Mouse (Mus musculus) small intestine, adult 2 months (tissue): ENCODE measurements at regions not wholly inside any gene's neighbourhood (a gene's known extent, or its start where the extent isn't known, plus 50 kb on each side); places are given as distances from the start of the nearest gene placed in this dataset.
A peak's percentile ranks its signal among the peaks of the same experiment; 100 is the strongest.

ENCODE experiments used
- H3K27ac ChIP-seq: fragments of 200-500 bp; 2 replicates; pipeline ENCODE4 v1.5.1; 2012; ENCODE audit warnings: low read depth, low read length, control low read depth, inconsistent platforms; ENCODE audit not compliant: insufficient read depth
- H3K27me3 ChIP-seq: fragments of 200-500 bp; 2 replicates; pipeline ENCODE4 v1.6.1; 2012; ENCODE audit warnings: mild to moderate bottlenecking, moderate library complexity, low read length, inconsistent platforms; ENCODE audit not compliant: control insufficient read depth, insufficient read depth
- H3K36me3 ChIP-seq: fragments of 200-500 bp; 2 replicates; pipeline ENCODE4 v1.6.1; 2012; ENCODE audit warnings: mild to moderate bottlenecking, low read length, control low read depth, inconsistent platforms; ENCODE audit not compliant: control insufficient read depth, insufficient read depth
- H3K4me1 ChIP-seq: fragments of 200-500 bp; 2 replicates; pipeline ENCODE4 v1.6.1; 2012; ENCODE audit warnings: low read length, inconsistent platforms, mixed read lengths; ENCODE audit not compliant: control insufficient read depth, insufficient read depth, insufficient read length
- H3K4me3 ChIP-seq: fragments of 200-500 bp; 2 replicates; pipeline ENCODE4 v1.5.1; 2012; ENCODE audit warnings: low read depth, mild to moderate bottlenecking, control low read depth, inconsistent platforms, low read length, moderate library complexity
- CTCF ChIP-seq: fragments of 200-500 bp; IDR thresholded peaks from 2 replicates; pipeline ENCODE4 v1.5.1; 2012; ENCODE audit warnings: low read depth, mild to moderate bottlenecking, control low read depth, inconsistent platforms, low read length, moderate library complexity, mixed read lengths; ENCODE audit not compliant: insufficient replicate concordance, insufficient read length; ENCODE audit errors: extremely low read depth
- POLR2A ChIP-seq: fragments of 200-500 bp; IDR thresholded peaks from 2 replicates; pipeline ENCODE4 v1.6.1; 2012; ENCODE audit warnings: low read depth, mild to moderate bottlenecking, control low read depth, inconsistent platforms, low read length, moderate library complexity
- WGBS: fragments of 180-500 bp; shearing (Covaris S2); methylation state at CpG from one replicate; pipeline ENCODE4 v1.1.7; 2018; 5-methylcytosine and 5-hydroxymethylcytosine counted together

GRCm38 (mm10) chr13:28421309-28421708 lies 164.0 kb downstream of the Gm11361 start:
- Histone ChIP-seq H3K4me1 (no peaks in the 10 kb centered on the region), H3K27me3 (no peaks in the 10 kb centered on the region), H3K27ac (no peak overlapping the region), H3K36me3 (no peaks in the 10 kb centered on the region), H3K4me3 (no peak overlapping the region)
- WGBS: 86% methylated on average over 3 of the region's 3 CpGs
- TF ChIP-seq CTCF (no peak), POLR2A (no peak)

DNA sequence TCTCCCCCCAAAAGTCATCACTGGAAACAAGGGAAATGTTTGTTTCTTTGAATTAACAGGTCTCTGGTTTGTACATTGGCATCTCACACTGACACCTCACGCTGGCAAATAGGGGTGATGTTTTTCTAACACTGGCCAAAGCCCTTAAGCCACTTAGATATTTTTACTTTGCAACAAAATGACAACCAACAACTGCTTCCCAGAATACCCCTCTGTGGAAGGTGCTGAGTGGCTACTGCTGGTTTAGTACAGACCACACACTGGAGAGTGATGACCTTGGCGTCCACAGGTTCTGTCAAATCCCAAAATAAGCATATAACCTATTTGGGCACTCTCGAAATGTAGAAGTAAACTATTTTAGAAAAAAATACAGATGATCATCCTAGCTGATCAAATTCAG lies 163.3 kb downstream of the Gm11361 start:
- no peak for TF ChIP-seq CTCF
- no peak for TF ChIP-seq POLR2A
- H3K4me3 ChIP-seq: no peak overlapping the region
- 91% methylated on average over 3 of the region's 3 CpGs for WGBS
- no peaks in the 10 kb centered on the region for H3K4me1 ChIP-seq
- H3K27ac ChIP-seq: no peak overlapping the region
- H3K27me3 ChIP-seq: no peaks in the 10 kb centered on the region
- no peaks in the 10 kb centered on the region for H3K36me3 ChIP-seq

DNA sequence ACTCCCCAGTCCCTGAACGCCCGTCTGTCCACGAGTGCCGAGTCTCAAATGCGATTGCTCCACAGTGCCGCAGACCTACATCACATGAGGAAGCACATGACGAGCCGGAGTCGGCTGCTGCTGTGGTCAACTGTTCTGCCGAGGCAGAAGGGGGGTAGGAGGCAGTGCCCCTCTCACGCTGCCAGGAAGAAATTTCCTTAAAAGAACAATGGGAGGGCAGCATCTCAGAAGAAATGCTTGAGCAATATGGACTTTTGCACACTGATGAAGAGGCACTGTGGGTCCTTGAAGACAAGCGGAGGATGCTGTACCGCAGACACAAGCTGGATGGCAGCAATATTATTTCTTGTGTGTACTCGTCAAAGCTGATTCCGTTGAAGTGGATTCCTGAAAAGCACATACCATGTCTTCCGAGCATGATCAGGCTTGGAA lies 162.6 kb downstream of the Gm11361 start:
- TF ChIP-seq POLR2A (no peak), CTCF (no peak)
- Histone ChIP-seq H3K36me3 (no peaks in the 10 kb centered on the region), H3K27ac (no peak overlapping the region)

GRCm38 (mm10) chr13:28418936-28419681 lies 161.8 kb downstream of the Gm11361 start:
- TF ChIP-seq POLR2A (no peak), CTCF (no peak)
- Histone ChIP-seq H3K27me3 (no peaks in the 10 kb centered on the region), H3K4me1 (no peaks in the 10 kb centered on the region), H3K27ac (no peak overlapping the region), H3K36me3 (no peaks in the 10 kb centered on the region), H3K4me3 (no peak overlapping the region)
- 87% methylated on average over 17 of the region's 17 CpGs for WGBS

More for the DNA sequence above, 162.6 kb downstream of the Gm11361 start:
- no peaks in the 10 kb centered on the region for H3K27me3 ChIP-seq
- no peaks in the 10 kb centered on the region for H3K4me1 ChIP-seq
- WGBS: 73% methylated on average over 16 of the region's 16 CpGs
- H3K4me3 ChIP-seq: peak overlapping the region; percentile 27

- 19% methylated on average over 11 of the region's 11 CpGs for WGBS
- Histone ChIP-seq H3K27ac (peak overlapping the region; percentile 29), H3K4me1 (no peaks in the 10 kb centered on the region), H3K4me3 (no peak overlapping the region), H3K36me3 (no peaks in the 10 kb centered on the region), H3K27me3 (no peaks in the 10 kb centered on the region)
- TF ChIP-seq CTCF (no peak), POLR2A (no peak)
These were observed 160.9 kb downstream of the Gm11361 start for GRCm38 (mm10) chr13:28417929-28418881.

DNA sequence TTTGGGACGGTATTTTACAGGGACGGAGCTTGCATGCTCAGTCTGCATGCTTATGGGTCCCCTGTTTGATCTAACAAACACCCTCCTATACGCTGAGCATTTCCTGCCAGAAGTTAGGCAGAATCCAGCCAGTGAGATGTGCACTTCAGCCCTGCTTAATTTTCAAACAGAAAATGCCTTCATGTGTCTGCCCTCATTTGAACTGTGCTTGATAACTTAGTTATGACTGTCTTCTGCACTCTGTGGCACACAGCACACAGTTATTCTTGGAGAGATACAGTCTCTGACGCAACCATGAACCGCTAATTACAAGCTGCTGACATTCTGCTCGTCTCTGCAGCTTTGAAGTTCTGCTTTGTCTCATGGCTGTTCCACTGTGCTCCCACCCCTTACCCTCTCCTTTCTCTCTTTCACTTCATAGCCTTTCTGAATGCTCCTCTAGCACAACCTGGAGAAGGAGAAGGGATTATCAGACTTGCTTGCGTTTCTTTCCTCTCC lies 160.2 kb downstream of the Gm11361 start:
- TF ChIP-seq CTCF (no peak), POLR2A (no peak)
- Histone ChIP-seq H3K4me3 (no peak overlapping the region), H3K36me3 (no peaks in the 10 kb centered on the region), H3K4me1 (no peaks in the 10 kb centered on the region), H3K27ac (peak overlapping the region; percentile 26; the same call in 1 of the 2 replicates), H3K27me3 (no peaks in the 10 kb centered on the region)
- 8% methylated on average over 7 of the region's 7 CpGs for WGBS

GRCm38 (mm10) chr13:28416887-28417286 lies 159.6 kb downstream of the Gm11361 start:
- Histone ChIP-seq H3K4me3 (no peak overlapping the region), H3K27ac (no peak overlapping the region), H3K27me3 (no peaks in the 10 kb centered on the region), H3K36me3 (no peaks in the 10 kb centered on the region), H3K4me1 (no peaks in the 10 kb centered on the region)
- TF ChIP-seq POLR2A: no peak
- TF ChIP-seq CTCF: no peak
- WGBS: 54% methylated on average over 8 of the region's 8 CpGs
